Mouse (Mus musculus): ENCODE results near the gene Ascc3.

- TF ChIP-seq CTCF (IDR thresholded peaks at IDR 0.05; ENCODE audit: borderline replicate concordance, insufficient read depth, low read depth, low read length) = no peak
- TF ChIP-seq POLR2A (IDR thresholded peaks at IDR 0.05; ENCODE audit: borderline replicate concordance, insufficient read depth, low read length) = no peak
Observed at GRCm38 (mm10) chr10:50792840-50793239, 200.4 kb downstream of the Ascc3 start.

Measured in cerebellum, adult 2 months (tissue).